16 mouse cellular contexts compared by ENCODE assay signal in genomic region chr11:83993428-83993827, GRCm38 (mm10). TPM values are rescaled to one million over a fixed set of nuclear protein-coding genes. Genes with fewer than 3 reads are reported as not detected.
DNase-seq lines count a peak whose midpoint lies in the region; ATAC-seq and TF ChIP-seq lines count a peak whose summit lies in the region.
"Had no signal": no experiment of that assay in that cellular context is flagged by ENCODE, and none has a peak within 500 bp of the region (broad histone marks: within the 10 kb centered on the region; RNA-seq: fewer than 3 reads in every experiment).

No protein-coding gene starts in this region.

- H3K27ac ChIP-seq in embryonic facial prominence, embryonic 14.5 days (replicated peaks; ENCODE audit: low read depth, low read length), result no peak overlapping the region
- H3K27ac ChIP-seq in embryonic facial prominence, embryonic 10.5 days (replicated peaks), result no peak overlapping the region
- H3K27ac ChIP-seq in kidney, adult 2 months (ENCODE audit: insufficient read depth, low read depth, low read length), result no peak overlapping the region
- H3K27ac ChIP-seq in stomach, embryonic 16.5 days (ENCODE audit: low read length), result peak overlapping the region; percentile 12; the same call in 1 of the 2 replicates
- H3K27ac ChIP-seq in forebrain, embryonic 13.5 days, result no peak overlapping the region
- H3K27ac ChIP-seq: layer of hippocampus, adult 2 months; limb, embryonic 15.5 days had no signal

- no peak overlapping the region for H3K9ac ChIP-seq in embryonic facial prominence, embryonic 14.5 days (ENCODE audit: low read depth, low read length)
- H3K9ac ChIP-seq in stomach, embryonic 16.5 days (ENCODE audit: low read length), result no peak overlapping the region
- no peak overlapping the region for H3K9ac ChIP-seq in forebrain, embryonic 13.5 days
- H3K9ac ChIP-seq: limb, embryonic 15.5 days had no signal

- peak; percentile 20 for DNase-seq in embryonic facial prominence, embryonic 14.5 days (ENCODE audit: low spot score)
- DNase-seq in embryonic facial prominence, embryonic 10.5 days (ENCODE audit: low spot score), result no peak
- DNase-seq in kidney, adult 2 months, result peak; percentile 63
- no peak for DNase-seq in kidney, postnatal 4 days
- peak; percentile 45 to 65 for DNase-seq in kidney, postnatal 36 days
- no peak for DNase-seq in adipocyte (ENCODE audit: low spot score)
- DNase-seq: cerebellum, adult 11 months; cerebellum, postnatal 36 days; retina, postnatal 1 day had no signal

- TF ChIP-seq CTCF in kidney, adult 2 months (conservative IDR thresholded peaks at IDR 0.05; ENCODE audit: insufficient read depth, insufficient read length, low read depth, low read length), result no peak

- H3K4me3 ChIP-seq in embryonic facial prominence, embryonic 14.5 days (ENCODE audit: low read depth, low read length), result no peak overlapping the region
- no peak overlapping the region for H3K4me3 ChIP-seq in embryonic facial prominence, embryonic 10.5 days
- no peak overlapping the region for H3K4me3 ChIP-seq in kidney, adult 2 months (ENCODE audit: insufficient read depth, low read depth, low read length)
- no peak overlapping the region for H3K4me3 ChIP-seq in stomach, embryonic 16.5 days (replicated peaks; ENCODE audit: low read length)
- no peak overlapping the region for H3K4me3 ChIP-seq in forebrain, embryonic 13.5 days
- H3K4me3 ChIP-seq: layer of hippocampus, adult 2 months; limb, embryonic 15.5 days; myocyte had no signal

- H3K27me3 ChIP-seq in embryonic facial prominence, embryonic 14.5 days (replicated peaks; ENCODE audit: control insufficient read depth, insufficient read depth, low read length), result no peaks in the 10 kb centered on the region
- no peaks in the 10 kb centered on the region for H3K27me3 ChIP-seq in embryonic facial prominence, embryonic 10.5 days (replicated peaks; ENCODE audit: low read depth, poor library complexity, severe bottlenecking)
- no peaks in the 10 kb centered on the region for H3K27me3 ChIP-seq in kidney, adult 2 months (replicated peaks; ENCODE audit: control insufficient read depth, insufficient read depth, low read length)
- H3K27me3 ChIP-seq in stomach, embryonic 16.5 days (ENCODE audit: control insufficient read depth, insufficient read depth, low read length), result no peaks in the 10 kb centered on the region
- no peaks in the 10 kb centered on the region for H3K27me3 ChIP-seq in forebrain, embryonic 13.5 days
- H3K27me3 ChIP-seq: limb, embryonic 15.5 days had no signal

- no peaks in the 10 kb centered on the region for H3K4me1 ChIP-seq in embryonic facial prominence, embryonic 14.5 days (ENCODE audit: control insufficient read depth, insufficient read depth, low read length)
- H3K4me1 ChIP-seq in embryonic facial prominence, embryonic 10.5 days, result no peaks in the 10 kb centered on the region
- H3K4me1 ChIP-seq in kidney, adult 2 months (ENCODE audit: control insufficient read depth, insufficient read depth, low read length), result no peaks in the 10 kb centered on the region
- no peaks in the 10 kb centered on the region for H3K4me1 ChIP-seq in stomach, embryonic 16.5 days (ENCODE audit: control insufficient read depth, insufficient read depth, low read length)
- no peaks in the 10 kb centered on the region for H3K4me1 ChIP-seq in forebrain, embryonic 13.5 days
- H3K4me1 ChIP-seq: limb, embryonic 15.5 days had no signal

- peak; percentile 53; the same call in 1 of the 2 replicates for ATAC-seq in embryonic facial prominence, embryonic 14.5 days (ENCODE audit: low read depth)
- ATAC-seq in stomach, embryonic 16.5 days (ENCODE audit: insufficient read depth, low FRiP score), result peak; percentile 50; the same call in 1 of the 2 replicates
- no peak for ATAC-seq in forebrain, embryonic 13.5 days
- ATAC-seq: activated CD4-positive, CD25-positive, alpha-beta regulatory T cell, adult 4 months had no signal

- H3K4me2 ChIP-seq in embryonic facial prominence, embryonic 14.5 days (ENCODE audit: low read depth, low read length), result no peak overlapping the region
- H3K4me2 ChIP-seq in stomach, embryonic 16.5 days (ENCODE audit: low read depth, low read length), result no peak overlapping the region
- no peak overlapping the region for H3K4me2 ChIP-seq in forebrain, embryonic 13.5 days
- H3K4me2 ChIP-seq: limb, embryonic 15.5 days; midbrain, embryonic 11.5 days had no signal

- no peaks in the 10 kb centered on the region for H3K9me3 ChIP-seq in embryonic facial prominence, embryonic 14.5 days (ENCODE audit: control insufficient read depth, low read length)
- no peaks in the 10 kb centered on the region for H3K9me3 ChIP-seq in embryonic facial prominence, embryonic 10.5 days
- H3K9me3 ChIP-seq in stomach, embryonic 16.5 days (replicated peaks; ENCODE audit: control insufficient read depth, low read length), result no peaks in the 10 kb centered on the region
- H3K9me3 ChIP-seq in forebrain, embryonic 13.5 days (replicated peaks), result no peaks in the 10 kb centered on the region
- H3K9me3 ChIP-seq: limb, embryonic 15.5 days had no signal

- peaks cover 72% of the 10 kb centered on the region for H3K36me3 ChIP-seq in embryonic facial prominence, embryonic 14.5 days (ENCODE audit: control insufficient read depth, insufficient read depth, low read length)
- H3K36me3 ChIP-seq in embryonic facial prominence, embryonic 10.5 days (replicated peaks), result peaks cover 80% of the 10 kb centered on the region
- H3K36me3 ChIP-seq in kidney, adult 2 months (ENCODE audit: control insufficient read depth, insufficient read depth, low read length), result peaks cover 11% of the 10 kb centered on the region
- H3K36me3 ChIP-seq in stomach, embryonic 16.5 days (ENCODE audit: control insufficient read depth, insufficient read depth, low read length), result peaks cover 3% of the 10 kb centered on the region; the same call in 1 of the 2 replicates
- peaks cover 94% of the 10 kb centered on the region for H3K36me3 ChIP-seq in forebrain, embryonic 13.5 days (ENCODE audit: poor library complexity, severe bottlenecking)

- no peak for TF ChIP-seq POLR2A in kidney, adult 2 months (IDR thresholded peaks at IDR 0.05; ENCODE audit: low read depth, low read length)

- WGBS in embryonic facial prominence, embryonic 14.5 days, result 58% methylated on average over 2 of the region's 2 CpGs
- WGBS in embryonic facial prominence, embryonic 10.5 days, result 84% methylated on average over 2 of the region's 2 CpGs
- 28% methylated on average over 2 of the region's 2 CpGs for WGBS in kidney, adult 2 months
- 33% methylated on average over 2 of the region's 2 CpGs for WGBS in stomach, embryonic 16.5 days
- WGBS in forebrain, embryonic 13.5 days, result 83% methylated on average over 2 of the region's 2 CpGs

RNA-seq across cellular contexts. Expression of gene Synrg, which starts 29.2 kb away (rescaled TPM):
- polyA plus RNA-seq in embryonic facial prominence, embryonic 14.5 days (2014; fragmentation: Nextera tagmentation; extraction: Ambion mirVana), result 10.1 and 11.8 TPM in 2 replicates
- 7.5 and 7.8 TPM in 2 replicates for polyA plus RNA-seq in embryonic facial prominence, embryonic 10.5 days (2016; fragmentation: Nextera tagmentation; extraction: Ambion mirVana)
- polyA plus RNA-seq in kidney, adult 2 months (2012; rRNA removed), result 21.0 and 25.8 TPM in 2 replicates
- 11.7 and 12.8 TPM in 2 replicates for polyA plus RNA-seq in stomach, embryonic 16.5 days (2015; fragmentation: Nextera tagmentation; extraction: Ambion mirVana)
- polyA plus RNA-seq in forebrain, embryonic 13.5 days (2015; fragmentation: Nextera tagmentation; extraction: Ambion mirVana), result 28.2 and 28.6 TPM in 2 replicates

RNA-seq across cellular contexts. Expression of gene Ddx52, which starts 51.6 kb away (rescaled TPM):
- polyA plus RNA-seq in embryonic facial prominence, embryonic 14.5 days (2014; fragmentation: Nextera tagmentation; extraction: Ambion mirVana), result 29.0 and 33.3 TPM in 2 replicates
- 45.0 and 46.2 TPM in 2 replicates for polyA plus RNA-seq in embryonic facial prominence, embryonic 10.5 days (2016; fragmentation: Nextera tagmentation; extraction: Ambion mirVana)
- polyA plus RNA-seq in kidney, adult 2 months (2012; rRNA removed), result 5.5 and 7.2 TPM in 2 replicates
- polyA plus RNA-seq in stomach, embryonic 16.5 days (2015; fragmentation: Nextera tagmentation; extraction: Ambion mirVana), result 24.0 and 27.4 TPM in 2 replicates
- polyA plus RNA-seq in forebrain, embryonic 13.5 days (2015; fragmentation: Nextera tagmentation; extraction: Ambion mirVana), result 37.4 and 41.9 TPM in 2 replicates

Comparison
In these comparisons a context has a peak if more than half of its experiments do, and no peak if none do; other contexts are left out.
1. DNase-seq: peak in embryonic facial prominence, embryonic 14.5 days (single experiment), kidney, adult 2 months (single experiment) and kidney, postnatal 36 days (2 of 2); none in embryonic facial prominence, embryonic 10.5 days (single experiment), kidney, postnatal 4 days (0 of 2) and adipocyte (single experiment).